Mouse (Mus musculus) spleen, postnatal 4 days (tissue): ENCODE data around the gene Atp8a1.

Source experiments
- DNase-seq, 2 experiments: peaks; one replicate each; pipeline ENCODE4 v3.0.0; 2022; ENCODE audit warnings: low spot score in 2 of 2

Atp8a1 gene

DNA sequence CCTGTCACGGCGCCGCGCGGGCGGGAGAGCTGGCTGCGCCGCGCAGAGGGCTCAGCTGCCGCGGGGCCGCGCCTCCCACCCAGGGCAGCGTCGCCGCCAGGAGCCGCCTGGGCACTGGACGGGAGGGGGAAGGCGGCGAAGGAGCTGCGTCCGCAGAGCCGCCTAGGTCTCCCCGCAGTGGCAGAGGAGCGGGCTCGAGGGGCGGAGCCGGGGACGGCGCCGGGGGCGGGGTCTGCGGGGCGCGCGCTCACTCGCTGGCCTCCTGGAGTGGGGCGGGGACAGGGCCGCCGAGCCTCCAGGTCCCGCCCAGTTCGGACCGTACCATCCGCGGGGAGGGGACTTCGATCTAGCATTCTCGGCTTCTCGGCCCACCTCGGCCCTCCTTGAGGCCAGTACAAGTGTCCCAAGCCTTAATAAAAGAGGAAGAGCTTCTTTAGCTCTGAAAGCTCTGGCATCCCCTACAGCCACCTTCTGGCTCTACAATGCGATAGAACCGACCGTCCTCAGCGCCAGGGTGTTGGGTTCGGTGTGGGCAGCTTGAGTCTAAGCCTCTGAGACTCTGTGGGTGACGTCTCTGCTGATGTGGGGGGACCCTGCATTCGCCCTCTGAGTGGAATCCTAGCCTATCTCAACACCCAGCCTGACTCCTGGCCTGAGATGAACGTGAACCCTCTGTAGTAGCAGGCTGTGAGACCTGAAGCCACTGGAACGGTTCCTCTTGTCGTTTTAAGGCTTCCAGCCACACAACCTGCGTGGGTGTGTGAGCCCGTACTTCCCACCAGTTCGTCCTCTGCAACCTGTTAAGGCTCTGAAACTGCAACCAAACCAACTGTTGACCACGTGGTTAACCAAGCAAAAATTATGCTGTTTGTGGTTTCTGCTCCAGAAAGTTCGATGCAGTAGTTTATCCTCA lies at the start of gene Atp8a1:
Gene Atp8a1, minus strand, starts transcription at position 182 of the 913 bp plus-strand sequence.
- DNase-seq, result peak; percentile 100

DNA sequence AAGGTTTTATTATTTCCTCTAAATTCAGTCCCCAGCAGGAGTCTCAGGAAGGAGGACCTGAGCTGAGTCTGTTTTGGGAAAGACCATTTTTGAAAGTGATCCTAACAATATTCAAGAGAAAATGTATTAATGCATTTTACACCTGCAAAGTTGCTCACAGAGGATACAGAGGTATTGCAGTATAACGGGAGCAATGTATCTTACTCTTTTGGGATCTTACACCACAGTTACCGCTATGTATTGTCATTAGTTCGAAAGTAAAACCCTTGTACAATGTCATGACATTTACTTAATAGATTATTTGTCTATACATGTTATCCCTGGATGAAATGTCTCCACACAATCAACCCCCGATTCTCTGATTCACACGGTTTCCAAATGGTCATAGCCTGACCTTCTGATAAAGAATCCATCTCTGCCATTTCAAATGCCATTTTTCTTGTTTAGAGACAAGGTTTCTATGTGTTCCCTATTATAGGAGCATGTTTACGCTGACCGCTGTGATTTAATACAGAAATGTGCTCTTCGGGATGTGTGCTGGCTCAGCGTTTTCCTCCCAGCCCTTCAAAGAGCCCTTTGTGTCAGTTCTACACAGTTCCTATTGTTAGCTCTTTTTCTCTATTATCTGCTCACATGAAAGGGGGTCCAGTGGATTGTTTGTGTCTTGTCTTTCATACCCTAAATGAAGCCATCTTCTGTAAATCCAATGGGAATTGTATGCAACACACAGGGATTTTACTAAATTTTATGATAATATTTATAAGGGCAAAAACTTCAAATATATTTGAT lies 37.4 kb upstream of the Atp8a1 start:
- DNase-seq, result no peak

DNA sequence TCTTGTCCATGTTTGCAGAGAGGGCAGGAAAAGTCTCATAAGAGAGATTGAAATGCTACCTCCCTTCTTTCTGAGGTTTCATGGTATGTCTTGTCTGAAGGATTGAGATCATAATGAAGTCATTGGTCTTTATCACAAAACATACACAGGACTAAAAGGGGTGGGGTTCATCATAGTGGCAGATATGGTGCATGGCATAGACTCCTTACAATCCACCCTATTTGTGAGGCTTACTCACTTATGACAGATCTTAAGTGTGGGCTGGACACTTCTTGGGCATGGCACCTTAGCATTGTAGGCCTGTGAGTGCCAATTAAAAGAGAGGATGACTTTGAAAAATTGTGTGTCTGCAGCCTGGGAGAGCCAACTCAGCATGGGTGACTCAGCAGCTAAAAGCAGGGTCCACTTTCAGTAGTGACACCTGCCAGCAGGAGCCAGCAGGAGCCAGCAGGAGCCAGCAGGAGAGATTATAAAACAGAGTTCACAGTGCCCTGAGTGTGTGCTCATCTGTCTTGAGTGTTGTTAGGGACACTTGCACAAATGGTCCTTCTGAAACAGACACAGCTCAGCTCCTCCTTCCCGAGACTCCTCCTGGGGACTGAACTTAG lies 36.4 kb upstream of the Atp8a1 start:
- no peak for DNase-seq

DNA sequence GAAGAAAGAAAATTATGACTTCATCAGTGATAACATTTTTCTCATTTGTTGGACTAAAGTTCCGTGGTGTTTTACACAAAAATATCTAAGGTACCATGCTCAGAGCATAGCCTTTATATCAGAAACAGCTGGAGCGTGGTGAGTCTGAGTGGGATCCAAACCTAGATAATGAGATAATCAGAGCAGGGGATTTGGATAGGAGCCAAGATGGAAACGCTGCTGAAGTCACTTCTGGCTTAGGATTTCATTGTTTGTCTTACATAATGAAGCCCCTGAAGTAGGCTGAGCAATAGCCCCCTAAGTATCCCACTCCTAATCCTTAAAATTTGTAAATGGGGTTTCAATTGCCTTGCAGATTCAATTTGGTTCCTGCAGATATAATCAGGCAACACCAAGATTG lies 24.2 kb upstream of the Atp8a1 start:
- DNase-seq, result no peak

DNA sequence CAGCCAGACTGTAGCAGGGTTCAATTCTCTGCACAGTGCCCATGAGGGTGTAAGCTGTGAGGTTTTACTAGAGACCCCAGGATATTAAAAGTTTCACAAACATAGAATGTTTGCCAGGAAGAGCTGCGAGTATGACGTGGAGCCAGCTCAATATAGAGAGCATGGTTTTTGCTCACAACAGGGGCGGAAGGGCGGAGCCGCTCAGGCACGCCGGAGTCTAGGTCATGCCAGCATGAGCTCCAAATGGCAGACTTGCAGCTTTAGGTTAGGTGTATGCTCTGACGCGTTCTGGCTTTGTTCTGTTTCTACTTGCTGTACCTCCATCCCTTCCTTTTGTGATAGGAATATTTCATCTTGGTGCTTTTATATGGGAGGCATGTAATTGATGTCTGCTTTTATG lies 19.0 kb upstream of the Atp8a1 start:
- no peak for DNase-seq

DNA sequence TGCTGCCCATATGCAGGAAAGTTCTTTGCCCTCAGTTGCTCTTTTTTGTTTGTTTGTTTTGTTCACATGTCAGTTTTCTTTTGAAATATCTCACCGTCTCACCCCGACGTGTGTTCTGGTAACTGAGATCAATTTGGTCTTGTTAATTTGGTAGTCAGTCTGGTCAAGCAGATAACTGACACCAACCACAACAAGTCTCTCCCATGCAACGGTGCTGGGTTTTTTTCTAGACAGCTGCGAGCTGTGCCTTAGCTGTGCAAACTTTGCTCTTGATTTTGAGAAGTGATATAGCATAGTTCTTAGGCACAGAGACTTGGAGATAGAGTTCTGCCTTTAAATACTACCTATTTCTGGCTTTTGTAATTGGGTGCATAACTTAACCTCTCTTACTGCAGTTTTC lies 18.4 kb upstream of the Atp8a1 start:
- no peak for DNase-seq

DNA sequence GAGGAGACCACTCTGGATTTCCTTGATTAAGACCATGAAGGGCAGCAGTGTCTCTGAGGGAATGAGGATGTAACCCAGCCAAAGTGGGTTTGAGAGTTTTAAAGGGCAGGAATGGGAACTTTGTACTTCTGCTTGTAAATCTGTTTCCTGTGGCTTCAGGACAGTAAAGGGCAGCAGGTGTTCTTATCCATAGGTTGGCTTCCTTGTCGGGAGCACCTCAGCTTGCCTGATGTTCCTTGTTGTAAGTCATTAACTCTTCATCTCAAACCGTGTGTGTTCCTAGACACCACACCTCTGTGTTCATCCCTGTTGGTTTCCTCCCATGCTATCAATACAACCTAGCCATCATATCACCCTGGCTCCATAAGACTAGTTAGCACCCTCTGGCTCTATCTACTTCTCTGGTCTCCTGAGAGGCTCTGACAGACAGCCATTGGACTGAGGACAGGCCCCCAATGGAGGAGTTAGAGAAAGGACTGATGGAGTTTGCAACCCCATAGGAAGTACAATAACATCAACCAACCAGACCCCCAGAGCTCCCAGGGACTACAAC lies 17.4 kb upstream of the Atp8a1 start:
- DNase-seq, result no peak

DNA sequence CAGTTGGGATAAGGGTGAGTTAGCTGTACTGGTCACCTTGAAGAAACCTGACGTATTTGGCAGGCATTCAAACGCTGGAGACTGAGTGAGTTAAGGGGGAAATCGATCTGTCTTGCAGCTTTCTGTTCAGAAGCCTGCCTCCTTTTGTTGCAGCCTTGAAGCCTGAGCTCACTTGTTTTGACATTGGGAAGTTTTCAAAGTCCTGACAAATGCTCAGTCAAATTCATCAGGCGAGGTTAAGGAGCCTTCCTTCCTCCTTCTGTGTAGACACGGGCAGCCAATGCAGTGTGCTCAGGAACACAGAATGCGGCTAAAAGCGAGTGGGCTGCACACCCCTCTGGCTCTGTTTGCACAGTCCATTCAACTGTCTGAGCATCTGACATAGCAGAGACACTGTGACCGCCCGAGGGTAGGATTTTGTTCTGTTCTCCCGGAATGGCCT lies 16.7 kb upstream of the Atp8a1 start:
- no peak for DNase-seq

DNA sequence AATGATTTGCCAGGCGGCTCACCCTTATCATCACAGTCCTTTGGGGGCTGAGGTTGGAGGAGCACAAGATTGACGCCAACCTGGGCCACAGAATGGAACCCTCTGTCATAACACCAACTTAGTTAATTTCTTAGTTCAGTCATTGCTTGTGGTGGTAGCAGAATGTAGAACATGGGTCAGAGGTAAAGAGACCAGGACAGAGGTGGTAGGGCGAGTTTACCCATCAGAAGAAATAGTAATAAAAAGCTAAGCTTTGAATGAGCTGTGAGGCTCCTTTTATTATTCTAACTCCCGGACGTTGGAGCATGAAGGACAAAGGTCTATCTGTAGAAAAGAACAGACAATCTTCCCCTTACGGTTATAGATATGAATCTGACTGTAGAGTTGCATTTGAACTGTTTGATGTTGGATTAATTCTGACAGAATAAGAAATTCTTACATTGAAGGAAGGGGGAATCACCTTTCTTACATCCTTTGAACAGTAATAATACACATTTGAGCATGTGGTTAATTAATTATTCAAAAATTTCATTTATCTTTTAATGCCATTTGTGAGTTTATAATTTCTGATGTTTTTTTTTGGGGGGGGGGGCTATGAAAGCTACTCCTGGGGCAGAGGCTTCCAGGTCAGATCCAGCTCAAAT lies 7.9 kb upstream of the Atp8a1 start:
- DNase-seq, result no peak

DNA sequence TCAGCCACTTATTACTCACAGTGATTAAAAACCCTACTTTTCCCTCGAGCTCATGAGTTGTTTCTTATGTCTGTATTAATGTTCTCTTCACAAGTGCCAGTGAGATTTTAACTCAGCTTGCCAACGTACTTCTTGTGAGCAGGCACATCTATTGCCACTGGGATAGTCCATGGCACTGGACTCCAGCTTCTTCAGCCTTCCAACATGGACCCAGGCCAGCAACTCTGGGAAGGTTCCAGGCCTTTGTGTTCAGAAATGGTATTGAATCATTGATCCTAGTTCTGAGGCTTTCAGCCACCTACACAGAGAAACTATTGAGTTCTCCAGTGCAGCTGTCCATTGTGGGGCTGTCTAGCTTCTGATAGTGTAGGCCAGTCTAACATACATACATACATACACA lies 5.6 kb upstream of the Atp8a1 start:
- no peak for DNase-seq

DNA sequence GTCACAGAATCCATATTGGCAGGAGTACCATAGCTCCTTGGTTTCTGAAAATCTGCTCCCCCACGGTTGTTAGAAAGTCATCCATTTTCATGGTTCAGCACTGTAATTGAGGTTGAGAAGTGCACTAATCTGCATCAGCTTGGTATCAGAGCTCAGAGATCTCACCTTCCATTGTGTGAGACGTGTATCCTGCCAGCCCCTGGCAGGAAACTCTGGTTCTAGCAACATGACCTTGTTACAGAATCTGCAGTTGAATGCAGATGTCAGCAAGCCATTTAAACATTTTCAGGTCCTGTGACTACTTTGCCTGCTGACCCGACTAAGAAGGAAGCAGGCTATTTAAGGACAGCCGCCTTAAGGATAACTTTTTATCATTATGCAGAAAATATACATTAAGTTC lies 2.2 kb upstream of the Atp8a1 start:
- DNase-seq, result peak in 1 of 2 experiments; percentile 43

DNA sequence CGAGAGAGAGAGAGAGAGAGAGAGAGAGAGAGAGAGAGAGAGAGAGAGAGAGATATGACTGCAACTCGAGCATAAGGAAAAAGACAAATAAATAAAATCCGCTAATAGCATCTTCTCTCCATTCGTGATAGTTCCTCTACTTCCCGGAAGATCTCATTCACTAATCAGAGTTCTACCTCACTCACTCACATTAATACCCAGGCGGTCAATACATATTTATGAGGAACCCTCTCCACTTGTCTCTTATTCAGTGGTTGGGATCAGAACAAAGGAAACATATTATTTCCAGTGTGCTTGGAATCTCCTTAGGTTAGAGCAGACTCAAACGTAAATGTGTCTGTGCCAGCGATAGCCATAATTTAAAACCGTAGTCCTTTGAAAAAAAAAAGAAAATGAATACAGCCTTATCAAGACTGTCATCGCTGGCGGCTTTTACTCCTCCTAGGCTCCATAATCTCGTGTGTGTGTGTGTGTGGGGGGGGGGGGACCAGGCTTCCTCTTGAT lies 1.3 kb upstream of the Atp8a1 start:
- no peak for DNase-seq

DNA sequence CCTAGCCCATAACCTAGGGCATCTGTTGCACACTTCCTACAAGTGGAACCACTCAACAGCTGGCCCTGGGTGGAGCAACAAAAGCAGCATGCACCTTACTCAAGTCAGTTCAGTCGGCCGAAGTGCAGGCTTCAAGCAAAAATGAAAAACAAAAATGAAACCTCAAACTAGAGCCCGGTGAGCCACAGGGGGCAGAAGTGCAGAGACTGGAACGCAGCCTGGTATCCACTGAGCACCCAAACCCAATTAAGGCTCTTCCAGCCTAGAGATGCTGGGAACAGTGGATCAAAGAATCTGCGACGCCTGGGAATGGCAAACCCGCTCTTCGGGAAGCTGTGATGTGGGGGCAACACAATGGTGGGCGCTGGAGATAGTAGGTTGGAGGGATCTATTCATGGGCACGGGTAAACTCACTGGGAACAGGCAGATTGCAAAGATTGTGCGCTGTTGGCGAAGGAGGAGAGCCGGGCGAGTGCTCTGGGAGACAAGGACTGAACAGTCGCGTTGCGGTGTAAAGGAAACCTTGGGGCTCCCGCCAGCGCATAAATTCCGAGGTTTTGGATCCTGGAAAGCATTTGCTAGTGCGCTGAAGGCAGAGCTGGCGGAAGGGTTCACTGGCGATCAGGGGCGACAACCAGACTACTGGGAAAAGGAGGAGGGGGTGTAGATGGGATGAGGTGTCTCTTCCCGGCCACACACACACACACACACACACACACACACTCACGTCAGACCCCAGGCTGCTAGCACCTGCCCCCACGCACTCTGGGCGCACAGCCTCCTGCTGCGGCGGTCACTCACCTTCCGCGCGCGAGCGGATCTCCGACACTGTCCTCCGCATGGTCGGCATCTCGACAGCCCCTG lies 641 bp downstream of the Atp8a1 start:
- peak; percentile 65 to 79 for DNase-seq

DNA sequence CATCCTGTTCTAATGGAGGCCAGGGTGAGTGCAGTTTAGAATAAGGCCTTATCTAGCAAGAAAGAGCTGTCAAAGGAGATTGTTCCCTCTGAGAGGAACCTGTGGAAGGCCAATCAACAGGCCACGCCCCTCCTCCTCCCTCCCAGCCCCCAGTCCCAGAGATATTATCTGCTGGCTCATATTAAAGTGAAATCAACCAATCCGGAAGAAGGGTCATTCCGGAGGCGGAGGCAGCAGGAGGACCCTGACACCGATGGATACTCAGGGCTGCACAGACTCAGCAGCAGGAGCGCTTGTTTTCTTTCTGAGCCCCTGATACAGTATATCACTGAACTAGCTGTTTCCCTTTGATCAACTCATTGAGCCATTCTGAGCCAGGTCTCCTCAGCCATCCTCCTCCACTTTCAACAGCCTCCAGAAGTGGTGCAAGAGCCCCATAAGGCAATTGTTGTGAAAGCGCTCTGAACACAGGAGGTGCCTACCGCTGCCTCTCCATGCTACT lies 2.0 kb downstream of the Atp8a1 start:
- peak in 1 of 2 experiments; percentile 50 for DNase-seq

DNA sequence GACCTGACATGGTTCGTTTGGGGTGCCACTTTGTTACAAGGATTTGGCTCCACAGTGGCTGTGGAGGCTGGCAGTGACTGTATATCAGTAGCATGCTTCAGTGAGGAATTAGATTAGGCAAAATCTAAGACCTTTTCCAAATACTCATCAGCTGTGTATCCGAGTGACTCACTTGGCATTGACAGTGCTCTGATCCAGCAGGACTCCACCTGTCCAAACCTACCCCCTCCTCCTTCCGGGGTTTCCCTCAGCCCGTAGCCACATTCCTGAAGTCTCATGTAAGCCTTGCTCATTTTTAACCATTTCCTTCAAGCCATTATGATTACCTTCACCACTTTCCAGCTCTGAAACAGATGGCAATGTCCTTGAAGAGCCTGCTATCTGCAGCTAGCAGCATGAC lies 3.2 kb downstream of the Atp8a1 start:
- no peak for DNase-seq

DNA sequence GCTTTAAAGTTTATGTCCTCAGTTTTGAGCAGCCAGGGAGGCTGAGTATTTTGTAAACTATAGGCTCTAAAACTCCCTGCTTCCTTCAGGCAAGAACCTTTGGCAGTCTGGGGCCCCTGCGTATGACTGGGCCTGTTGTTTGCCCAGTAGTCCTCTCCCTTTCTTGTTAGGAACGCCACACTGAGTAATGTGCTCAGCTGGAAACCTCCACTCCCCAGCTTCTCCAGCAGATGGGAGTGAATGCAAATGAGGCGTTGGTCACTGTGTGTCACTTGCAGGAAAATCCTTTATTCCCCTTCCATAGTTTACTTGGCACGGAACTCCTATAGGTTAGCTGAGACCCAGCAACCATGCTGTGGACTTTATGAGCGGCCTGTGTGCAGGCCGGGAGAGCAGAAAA lies 4.9 kb downstream of the Atp8a1 start:
- no peak for DNase-seq

DNA sequence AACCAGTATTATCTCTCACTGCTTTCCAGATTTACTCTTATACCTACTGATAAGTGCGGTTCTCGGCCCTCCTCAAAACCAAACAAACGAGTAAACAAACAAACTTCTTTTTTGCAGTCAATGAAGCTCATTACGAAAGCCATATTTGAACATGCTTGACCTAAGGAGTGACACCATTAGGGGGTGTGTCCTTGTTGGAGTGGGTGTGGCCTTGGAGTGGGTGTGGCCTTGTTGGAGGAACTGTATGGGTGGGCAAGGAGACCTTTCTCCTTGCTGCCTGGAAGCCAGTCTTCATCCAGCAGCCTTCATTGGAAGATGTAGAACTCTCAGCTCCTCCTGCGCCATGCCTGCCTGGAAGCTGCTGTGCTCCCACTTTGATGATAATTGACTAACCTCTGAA lies 13.4 kb downstream of the Atp8a1 start:
- DNase-seq, result no peak

DNA sequence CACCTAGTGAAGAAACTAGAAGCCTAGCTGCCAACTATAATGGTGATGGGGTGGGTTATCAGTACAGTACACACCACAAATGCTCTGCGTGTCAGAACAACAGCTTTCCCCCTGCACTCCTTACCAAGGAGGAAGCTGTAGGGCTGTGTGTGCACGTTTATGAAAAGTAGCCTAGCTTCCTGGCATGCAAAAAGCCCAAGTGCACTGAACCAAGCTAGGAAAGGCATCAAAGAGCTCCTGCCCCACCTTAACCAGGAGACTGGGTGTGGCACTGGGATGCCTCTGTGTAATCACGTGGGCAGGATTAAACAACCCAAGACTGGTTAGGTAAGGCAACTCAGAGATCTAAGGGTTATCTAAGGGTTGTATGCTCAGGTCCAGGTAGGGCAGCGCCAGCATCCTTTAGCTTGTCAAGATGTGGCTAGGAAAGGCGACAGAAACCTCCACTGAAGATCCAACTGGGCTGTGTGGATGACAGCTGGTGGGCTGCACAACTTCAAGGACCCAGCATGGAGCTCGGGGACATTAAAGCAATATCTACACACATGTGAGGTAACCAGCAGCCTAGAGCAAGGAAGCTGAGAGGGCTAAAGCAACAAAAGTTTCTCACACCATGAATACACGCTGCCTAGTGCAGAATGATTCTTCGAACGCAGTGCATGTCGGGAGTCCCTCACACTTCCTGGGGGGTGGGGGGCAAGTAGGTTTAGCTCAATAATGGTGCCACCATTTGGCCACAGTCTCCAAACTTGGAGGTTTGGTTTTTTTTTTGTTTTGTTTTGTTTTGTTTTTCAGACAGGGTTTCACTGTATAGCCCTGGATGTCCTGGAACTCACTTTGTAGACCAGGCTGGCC lies 15.7 kb downstream of the Atp8a1 start:
- peak in 1 of 2 experiments; percentile 58 for DNase-seq

DNA sequence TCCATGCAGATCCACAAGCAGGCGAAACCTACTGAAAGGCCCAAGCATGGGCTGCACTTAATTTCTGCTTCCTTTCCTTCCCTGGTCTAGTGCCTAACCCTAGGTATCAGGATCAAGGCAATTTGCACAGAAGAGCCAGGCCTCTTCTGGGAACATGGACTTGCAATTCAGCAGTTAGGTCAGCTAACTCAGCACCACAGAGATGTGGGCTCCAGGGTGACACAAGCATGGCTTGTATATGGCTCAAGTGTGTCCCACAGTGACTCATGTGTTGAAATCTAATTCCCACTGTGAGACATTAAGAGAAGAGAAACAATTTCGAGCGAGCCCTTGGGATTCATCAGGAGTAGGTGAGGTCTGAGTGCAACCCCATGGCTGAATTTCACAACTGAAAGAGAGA lies 18.9 kb downstream of the Atp8a1 start:
- no peak for DNase-seq
